Mouse (Mus musculus): ENCODE measurements at regions not wholly inside any gene's neighbourhood (a gene's known extent, or its start where the extent isn't known, plus 50 kb on each side); places are given as distances from the start of the nearest gene placed in this dataset.

DNA sequence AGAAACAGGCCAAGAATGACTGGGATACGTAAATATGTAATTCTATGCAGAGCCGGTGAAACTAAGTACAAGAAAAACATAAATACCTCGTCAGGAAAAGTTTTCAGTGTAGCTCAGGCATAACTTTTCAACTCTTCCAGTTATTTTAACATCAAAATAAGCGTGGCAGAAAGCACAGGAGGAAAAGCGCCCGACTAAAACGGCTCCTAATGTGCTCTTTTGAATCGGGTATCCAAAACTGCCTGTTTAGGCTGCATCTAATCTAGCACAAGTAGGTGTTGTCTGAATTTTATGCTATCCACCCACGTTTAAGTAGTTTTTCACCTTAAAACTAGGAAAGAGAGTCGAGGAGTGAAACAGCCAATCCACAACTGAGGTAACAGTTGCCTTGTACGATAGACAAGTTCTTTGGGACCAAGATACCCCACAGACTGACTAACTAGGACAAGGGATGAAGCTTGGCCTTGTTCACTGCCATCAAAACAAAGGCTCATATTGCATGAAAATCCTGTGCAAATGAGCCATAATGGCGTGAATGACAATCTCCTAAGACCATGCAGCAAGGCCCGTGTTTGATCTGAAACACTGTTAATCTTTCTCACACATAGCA lies 232.0 kb upstream of the Zic4 start:
- no peak for ATAC-seq (replicated peaks; ENCODE audit: poor library complexity, severe bottlenecking)

DNA sequence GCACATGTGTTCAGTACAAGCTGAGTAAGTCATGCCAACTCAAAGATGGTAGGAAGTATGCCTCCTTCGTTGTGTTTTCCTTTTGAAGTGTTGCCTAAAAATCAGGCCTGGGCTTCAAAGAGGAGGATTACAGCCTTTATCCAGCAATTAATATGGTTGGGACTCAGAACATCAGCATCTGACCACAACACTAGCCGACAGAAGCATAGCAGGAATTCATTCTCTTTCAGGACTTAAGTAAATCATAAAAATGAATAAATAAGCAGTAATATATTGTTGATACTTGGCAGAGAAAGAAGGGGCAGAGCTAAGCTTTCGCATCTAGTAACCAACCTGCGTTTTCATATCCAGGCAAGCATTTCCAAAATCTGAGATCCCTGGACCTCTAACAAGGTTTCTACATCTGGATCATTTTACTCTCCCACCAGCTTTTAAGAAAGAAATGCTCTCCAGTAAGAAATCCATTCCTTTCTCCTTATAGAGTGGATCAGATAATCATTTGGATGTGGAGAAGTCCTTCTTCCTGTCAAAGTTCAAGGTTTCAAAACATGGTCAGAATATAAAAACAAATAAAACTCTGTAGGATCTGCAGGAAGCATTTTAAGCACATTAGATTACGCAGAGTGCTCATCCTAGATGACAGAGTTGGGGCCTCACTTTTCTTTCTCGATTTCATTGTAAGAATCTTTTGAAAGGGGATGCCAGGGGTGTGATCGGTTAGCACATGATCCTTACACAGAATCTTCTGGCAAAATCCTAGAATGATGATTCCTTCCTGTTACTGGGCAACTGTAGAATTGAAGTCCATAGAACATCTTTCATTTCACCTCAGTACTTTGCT lies 230.6 kb upstream of the Zic4 start:
- no peak for ATAC-seq (replicated peaks; ENCODE audit: poor library complexity, severe bottlenecking)

DNA sequence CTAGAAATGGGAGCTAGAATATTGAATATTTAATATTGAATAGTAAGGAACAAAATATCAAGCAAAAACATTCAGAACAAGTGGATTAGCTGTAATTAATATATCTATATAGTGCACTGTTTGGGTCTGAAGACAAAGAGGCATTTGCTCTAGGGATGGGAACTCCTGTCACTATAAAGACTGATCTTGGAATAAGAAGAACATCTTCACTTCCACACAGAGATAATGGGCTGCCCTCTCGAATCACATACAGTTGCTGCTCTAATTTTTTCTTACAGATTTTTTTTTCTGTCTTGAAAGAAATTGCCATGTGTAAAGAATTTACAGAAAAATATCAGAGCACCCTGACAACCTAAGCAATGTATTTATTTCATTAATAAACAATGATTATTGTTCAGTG lies 229.7 kb upstream of the Zic4 start:
- ATAC-seq (replicated peaks; ENCODE audit: poor library complexity, severe bottlenecking), result no peak

DNA sequence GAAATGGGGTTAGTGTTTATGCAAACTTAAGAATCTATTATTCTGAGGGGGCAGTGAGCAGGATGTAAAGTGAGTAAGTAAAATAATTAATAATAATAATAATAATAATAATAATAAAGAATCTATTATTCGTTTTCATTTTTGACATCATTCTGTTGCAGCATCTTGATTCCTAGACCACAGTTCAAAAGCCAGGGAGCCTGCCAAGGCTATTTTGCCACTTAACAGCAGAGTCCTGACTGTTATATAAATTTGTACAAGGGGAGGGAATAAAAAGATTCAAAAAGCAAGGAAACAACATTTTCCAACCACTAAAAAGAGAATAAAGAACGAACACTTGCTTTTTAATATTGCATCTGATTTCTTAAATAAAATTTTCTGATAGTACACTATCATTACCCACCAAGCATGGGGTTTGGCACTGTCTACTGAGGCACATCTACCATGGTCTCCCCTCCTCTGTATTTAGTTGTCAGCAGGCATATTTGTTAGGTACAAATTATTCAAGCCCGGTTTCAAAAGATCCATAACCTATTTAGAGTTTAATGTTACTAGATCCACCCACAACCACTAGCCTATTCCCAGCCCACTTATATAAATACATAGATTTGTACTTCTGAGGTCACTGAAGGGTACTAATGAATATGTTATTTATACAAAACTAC lies 228.8 kb upstream of the Zic4 start:
- no peak for ATAC-seq (replicated peaks; ENCODE audit: poor library complexity, severe bottlenecking)

GRCm38 (mm10) chr9:91134325-91134724 lies 227.9 kb upstream of the Zic4 start:
- no peak for ATAC-seq (replicated peaks; ENCODE audit: poor library complexity, severe bottlenecking)

- no peak for ATAC-seq (replicated peaks; ENCODE audit: poor library complexity, severe bottlenecking)
These were observed 227.1 kb upstream of the Zic4 start for GRCm38 (mm10) chr9:91135107-91135506.

DNA sequence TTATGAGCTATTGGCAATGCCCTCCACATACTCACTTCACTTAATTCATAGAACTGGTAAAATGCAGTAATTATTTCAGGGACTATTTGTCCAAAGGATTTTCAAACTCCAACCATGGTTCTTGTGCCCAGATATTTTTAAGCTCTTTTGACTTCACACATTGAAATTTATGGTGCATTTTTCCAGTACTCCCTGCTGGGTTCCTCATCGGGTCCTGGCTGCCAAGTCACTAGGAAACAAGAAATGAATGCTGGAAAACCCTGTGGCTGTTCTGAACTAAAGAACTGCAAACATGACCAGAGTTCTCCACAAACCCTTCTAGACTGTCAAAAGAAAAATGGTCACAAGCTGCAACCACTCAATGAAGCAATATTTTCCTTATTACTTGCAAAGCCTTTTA lies 221.6 kb upstream of the Zic4 start:
- no peak for ATAC-seq (replicated peaks; ENCODE audit: poor library complexity, severe bottlenecking)

GRCm38 (mm10) chr9:91151893-91152292 lies 210.3 kb upstream of the Zic4 start:
- no peak for ATAC-seq (replicated peaks; ENCODE audit: poor library complexity, severe bottlenecking)

DNA sequence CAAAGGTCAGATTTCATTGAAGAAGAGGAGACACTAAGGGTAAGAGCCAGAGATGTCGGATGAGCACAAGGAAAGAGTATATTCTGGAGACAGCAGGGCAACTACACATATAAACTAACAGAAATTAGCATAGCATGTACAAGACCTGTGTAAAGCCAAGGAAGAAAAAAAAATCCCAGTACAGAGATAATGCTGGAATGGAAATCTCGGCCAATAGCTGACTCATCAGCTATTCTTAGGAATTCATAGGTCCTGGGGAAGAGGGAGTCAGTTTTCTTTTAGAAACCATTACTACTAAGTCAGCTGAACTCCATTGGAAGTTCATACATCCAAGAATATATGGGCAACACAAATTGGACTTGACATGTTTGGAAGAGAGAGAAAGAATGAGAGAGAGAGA lies 202.9 kb upstream of the Zic4 start:
- ATAC-seq (replicated peaks; ENCODE audit: poor library complexity, severe bottlenecking), result no peak

DNA sequence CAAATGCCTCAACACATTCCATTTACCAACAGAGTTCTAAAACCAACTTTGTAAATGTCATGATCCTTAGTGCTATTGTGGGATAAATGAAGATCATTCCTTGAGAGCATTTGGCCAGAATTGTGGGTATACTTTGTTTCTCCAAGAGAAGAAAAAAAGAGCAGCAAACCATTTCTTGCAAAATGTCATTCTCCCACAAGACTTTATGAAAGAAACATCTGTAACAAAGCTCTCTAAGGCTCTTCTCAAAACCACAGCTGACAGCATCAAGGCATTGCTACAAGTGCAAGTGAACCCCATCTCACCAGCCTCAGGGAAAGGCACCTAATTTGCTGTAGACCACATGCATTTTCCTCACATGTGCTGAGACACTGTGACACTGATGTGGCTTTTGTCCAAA lies 194.3 kb upstream of the Zic4 start:
- no peak for ATAC-seq (replicated peaks; ENCODE audit: poor library complexity, severe bottlenecking)

DNA sequence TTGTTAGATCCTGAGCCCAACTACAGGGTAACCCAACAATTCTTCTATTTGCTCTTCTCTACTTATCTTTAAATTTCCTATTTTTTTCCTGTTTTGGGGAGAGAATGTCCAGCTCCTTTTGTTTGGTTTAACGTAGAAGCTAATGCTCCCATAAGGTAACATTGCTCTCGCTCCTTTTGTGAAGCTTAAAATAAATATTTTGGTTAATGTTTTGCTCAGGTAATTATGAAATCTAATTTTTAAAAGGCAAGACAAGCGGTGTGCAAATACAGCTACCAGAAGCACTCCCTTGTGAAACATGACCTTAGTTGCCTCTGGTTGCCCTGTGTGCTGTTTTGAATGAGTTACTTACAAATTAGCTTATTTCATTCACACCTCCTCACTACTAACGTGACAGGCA lies 169.0 kb upstream of the Zic4 start:
- no peak for ATAC-seq (replicated peaks; ENCODE audit: poor library complexity, severe bottlenecking)

DNA sequence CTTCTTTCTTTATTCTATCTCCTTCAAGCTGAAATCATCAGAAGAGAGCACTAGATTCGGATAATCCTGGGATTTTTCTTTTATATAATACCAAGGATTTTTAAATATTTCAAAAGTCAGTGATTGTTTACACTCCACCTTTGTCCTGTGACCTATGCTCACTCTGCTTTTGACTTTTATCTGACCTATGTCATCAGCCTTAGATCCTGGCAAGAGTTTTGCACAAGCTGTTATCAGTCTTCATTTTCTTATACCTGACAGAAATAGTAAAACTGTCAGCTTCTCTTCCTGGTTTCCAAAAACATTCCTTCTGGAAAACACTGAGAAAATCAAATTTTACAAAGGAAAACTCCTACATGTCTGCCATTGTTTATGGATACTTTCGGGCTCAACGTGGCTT lies 168.3 kb upstream of the Zic4 start:
- no peak for ATAC-seq (replicated peaks; ENCODE audit: poor library complexity, severe bottlenecking)

- no peak for ATAC-seq (replicated peaks; ENCODE audit: poor library complexity, severe bottlenecking)
These were observed 154.9 kb upstream of the Zic4 start for GRCm38 (mm10) chr9:91207281-91207680.

DNA sequence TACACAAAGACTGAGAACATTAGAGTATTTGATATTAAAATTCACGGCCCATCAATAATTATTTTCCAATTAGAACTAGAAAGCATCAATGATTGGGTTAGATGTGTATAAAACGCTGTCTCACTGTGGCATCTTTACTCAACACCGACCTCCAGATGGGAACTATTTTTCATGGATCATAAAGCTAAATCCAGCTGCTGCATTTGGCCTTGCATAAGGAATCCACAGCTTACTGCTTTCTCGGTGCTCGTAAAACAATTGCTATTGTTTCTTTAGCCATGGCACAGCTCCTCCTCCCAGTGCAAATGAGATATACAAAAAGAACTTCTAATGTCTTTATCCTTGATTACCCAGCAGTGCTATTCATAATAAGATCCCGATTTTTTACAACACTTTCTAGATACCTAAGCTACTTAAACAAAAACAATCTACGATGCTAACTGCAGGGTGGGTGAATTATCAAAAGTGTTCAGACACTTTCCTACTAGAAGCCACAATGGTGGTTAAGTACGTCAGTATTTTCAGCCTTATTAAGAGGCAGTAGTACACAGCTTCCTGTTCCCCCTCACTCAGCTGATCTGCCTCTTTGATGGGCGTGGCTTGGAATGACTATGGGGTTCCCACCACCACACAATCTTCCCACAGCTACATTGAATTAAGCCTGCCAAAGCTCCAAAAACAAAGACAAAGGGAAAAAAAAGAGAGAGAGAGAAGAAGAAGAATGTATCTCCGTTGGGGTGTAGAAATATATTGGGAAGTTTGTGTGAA lies 134.4 kb upstream of the Zic4 start:
- ATAC-seq (replicated peaks; ENCODE audit: poor library complexity, severe bottlenecking), result no peak

GRCm38 (mm10) chr9:91228525-91228924 lies 133.7 kb upstream of the Zic4 start:
- no peak for ATAC-seq (replicated peaks; ENCODE audit: poor library complexity, severe bottlenecking)

DNA sequence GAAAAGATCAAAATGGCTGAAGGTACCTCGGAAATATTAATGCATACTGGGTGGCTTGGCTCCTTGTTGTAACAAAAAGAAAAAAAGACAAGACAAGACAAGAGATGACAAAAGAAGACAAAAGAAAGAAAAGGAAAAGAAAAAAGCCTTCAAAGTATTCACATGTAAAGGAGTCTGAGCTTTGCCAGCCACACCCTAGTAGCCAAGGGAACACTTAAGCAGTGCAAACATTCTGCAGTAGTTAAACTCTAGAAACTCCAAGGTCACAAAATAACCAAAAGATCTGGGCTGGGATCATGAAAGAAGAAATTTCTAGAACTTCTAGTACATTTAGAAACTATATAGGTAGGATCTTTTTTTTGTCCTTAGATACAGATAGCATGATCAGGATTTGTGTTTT lies 108.3 kb upstream of the Zic4 start:
- ATAC-seq (replicated peaks; ENCODE audit: poor library complexity, severe bottlenecking), result no peak

DNA sequence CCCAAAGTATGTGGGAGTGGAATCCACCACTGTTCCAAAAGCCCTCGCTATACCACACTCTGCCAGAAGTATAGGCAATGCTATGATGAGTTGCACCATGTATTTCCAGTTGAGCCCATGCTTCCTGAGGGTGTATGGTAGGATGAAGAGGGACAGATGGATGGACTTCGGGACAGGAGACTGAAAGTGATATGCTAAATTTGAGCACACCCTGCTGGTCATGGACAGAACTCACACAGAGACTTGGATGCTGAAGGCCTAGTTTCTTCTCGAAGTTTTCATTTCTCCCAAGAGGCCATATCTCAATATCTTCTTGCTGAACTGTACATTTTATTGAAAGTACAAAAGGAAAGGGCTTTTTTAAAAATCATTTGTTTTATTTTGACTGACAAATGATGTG lies 70.9 kb upstream of the Zic4 start:
- no peak for ATAC-seq (replicated peaks; ENCODE audit: poor library complexity, severe bottlenecking)
